Mouse (Mus musculus) activated CD4-positive, CD25-positive, alpha-beta regulatory T cell, adult 4 months (primary cell): ENCODE results near the gene Uox. TPM values are rescaled to one million over a fixed set of nuclear protein-coding genes. Genes with fewer than 3 reads are reported as not detected.

Experiments used
- ATAC-seq: one replicate; pipeline ENCODE4 v1.8.0; 2017
- polyA plus RNA-seq, 2 experiments: library from polyadenylated mRNA; unstranded; fragments of 100-300 nt; shearing (Covaris generic); gene quantifications; one replicate each; pipeline ENCODE4 v1.2.1; 2017

Uox gene
- not detected for polyA plus RNA-seq

DNA sequence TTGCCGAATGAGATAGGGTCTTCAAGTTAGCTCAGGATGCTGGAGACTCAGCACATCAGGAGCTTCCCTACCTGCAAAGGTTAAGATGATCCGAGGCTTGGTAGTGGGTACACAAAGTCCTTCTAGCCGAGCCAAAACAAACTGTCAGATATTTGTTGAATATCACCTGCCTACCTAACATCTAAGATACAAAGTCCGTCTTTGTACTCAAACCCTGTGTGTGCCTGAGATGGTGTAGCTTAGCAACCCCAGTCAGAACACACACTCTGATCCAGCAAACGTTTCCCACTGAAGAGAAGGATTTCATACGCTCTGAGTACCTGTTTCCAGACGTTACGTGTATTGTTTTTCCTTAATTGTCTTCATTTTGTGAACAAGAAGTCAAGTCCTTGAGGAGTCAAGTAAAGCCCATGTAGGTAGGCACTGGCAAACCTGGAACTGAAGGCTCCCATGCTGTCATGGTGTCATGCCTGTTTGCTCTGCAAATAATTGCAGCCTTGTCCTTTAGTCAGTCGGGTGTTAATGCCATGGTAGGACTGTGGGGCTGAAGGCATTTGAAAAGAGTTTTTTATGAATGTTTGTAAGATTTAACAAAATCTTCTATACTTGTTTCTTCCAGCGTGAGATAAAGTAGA is at the start of gene Uox:
Gene Uox, plus strand, starts transcription at position 279 of the 635 bp plus-strand sequence.
- ATAC-seq = no peak

DNA sequence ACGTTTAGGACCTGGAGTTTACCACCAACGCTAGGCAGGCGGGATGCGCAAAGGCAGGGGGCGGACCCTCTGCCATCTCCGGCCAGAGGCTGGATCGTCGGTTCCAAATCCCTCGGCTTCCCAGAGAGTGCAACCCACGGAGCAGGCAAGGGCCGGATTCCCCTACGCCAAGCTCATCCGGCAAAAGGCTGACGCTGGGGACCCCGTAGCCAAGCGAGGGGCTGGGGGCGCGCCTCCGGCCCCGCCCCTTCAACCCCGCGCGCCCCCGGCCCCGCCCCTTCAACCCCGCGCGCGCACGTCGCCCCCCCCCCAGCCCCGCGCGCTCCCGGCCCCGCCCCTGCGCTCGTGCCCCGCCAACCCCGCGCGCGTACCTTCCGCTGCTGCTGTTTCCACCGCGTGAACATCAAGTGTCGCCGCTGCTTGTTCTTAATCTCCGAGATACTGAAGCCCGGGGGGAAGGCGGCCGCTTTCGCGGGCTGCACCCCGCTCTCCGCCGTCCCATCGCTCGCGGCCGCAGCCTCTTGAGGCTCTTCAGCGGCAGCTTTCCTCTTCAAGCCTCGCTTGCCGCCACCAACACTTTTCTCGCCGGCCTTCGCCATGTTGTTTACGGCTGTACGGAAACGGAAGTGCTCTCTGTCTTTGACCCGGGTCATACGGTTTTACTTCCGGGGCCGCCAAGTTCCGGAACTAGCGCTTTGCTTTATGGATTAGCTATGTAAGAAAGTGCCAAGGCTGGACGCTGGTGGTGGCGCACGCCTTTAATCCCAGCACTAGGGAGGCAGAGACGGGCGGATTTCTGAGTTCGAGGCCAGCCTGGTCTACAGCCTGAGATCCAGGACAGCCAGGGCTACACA is 49.2 kb upstream of the Uox start, which contains the start of gene Rpf1:
Gene Rpf1, minus strand, starts transcription at position 632 of the 854 bp plus-strand sequence.
- ATAC-seq = peak; percentile 96

DNA sequence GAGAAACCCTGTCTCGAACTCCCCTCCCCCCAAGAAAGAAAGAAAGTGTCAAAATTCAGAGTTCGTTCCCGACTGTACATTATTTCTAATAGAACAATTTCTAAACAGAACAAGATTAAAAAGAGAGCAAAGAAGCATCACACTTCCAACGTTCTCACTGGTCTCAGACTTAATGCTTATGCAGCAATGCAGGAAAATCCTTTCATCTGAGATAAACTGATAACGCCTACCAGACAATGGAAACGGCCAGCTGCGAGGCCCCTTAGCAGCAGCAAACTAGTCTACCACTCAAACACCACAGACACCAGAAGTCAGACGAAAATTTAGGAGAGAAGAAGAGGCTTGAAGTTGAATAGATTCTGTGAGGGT is 48.6 kb upstream of the Uox start:
- no peak for ATAC-seq

DNA sequence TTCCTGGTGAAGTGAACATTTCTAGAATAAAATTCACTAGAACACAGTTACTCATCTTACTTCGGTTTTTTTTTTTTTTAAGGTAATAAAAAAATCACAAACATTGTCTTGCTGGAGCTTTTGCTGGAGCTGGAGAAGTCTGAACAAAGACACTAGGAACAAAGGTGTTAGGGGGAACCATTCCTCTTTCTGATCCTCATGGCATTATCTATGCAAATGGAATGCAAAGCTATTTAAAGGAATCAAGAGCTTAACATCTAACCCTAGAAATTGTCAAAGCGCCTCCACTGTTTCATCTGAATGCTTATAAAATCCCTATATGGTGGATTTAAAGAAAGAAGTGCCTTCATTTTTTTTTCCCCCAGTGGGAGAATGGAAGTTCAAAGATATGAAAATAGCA is 41.9 kb upstream of the Uox start:
- ATAC-seq = no peak

DNA sequence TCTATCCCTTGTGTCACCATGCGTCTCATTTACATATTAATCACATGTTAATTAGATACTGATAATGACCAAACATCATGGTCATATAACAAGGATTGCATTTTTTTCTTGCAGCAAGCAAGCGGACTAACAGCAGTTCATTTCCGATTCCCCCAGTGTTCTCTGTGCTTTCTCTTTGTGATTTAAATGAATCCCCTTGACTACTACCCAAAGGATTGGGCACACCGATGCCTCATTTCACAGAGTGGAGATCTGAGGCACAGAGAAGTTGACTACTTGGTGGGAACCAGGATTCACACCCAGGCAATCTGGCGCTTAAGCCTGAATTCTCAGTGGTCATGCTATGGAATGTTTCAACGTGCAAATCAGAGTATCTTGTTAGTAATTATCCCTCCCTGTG is 35.2 kb upstream of the Uox start:
- no peak for ATAC-seq

DNA sequence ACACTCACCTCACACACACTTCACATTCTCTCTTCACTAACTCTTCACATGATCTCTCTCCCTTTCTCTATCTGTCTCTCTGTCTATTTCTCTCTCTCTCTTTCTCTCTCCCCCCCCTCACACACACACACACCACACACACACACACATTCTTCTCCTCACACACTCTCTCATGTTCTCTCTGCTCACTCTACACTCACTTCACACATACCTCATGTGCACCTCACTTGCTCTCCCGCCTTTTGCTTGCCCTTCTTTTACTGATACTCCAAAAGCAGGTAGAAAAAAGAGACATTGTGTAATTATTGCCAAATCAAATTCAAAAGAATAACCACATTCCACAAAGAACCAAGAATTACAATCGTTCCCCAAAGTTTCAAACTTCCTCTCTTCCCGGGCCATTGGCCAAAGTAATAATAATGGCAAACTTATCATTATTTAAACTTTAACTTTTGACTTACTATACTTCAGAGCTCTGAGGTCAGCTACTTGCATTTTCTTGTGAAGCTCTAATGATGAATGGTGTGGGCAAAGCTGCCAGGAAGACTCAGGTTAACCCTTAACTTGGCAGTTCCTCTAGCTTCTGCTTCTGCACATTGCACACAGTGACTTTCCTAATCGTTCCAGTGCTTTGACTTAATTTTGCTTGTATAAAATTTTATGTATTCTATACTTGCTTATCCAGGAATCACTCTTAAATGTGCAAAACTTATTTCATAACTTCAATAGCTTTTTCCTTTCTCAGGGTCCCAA is 29.5 kb upstream of the Uox start:
- no peak for ATAC-seq

DNA sequence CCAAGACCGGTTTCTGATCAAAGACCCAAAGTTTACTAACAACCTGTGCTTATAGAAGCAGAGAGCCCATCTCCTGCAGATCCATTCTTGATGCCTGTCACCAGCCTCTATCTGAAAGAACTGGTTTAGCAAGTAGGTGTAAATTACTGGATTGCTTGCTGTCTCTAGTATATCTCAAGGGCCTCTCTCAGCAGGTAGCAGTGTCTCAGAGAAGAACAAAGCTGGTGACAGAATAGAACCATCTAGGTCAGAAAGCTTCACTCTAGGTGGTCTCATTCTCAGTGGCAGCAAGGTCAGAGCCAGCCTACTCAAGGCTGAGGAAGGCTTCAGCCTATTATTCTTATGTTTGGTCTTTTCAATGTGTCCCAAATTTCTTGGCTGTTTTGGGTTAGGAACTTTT is 26.6 kb upstream of the Uox start:
- no peak for ATAC-seq

DNA sequence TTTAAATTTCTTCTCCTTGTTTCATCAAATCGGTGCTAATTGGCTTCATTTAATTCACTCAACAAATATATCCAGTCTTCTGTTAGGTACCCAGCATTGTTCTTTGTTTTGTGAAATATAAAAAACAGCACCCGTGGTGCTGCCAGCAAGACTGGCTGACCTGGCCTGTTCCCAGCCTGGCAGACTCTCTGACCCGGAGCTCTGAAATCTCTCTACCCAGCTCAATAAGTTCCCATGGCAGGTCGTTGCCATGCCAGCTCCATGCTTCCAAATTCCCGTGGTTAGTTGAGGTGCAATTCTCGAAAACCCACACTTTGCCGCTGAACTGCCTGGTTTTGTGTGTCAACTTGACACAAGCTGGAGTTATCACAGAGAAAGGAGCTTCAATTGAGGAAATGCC is 15.4 kb upstream of the Uox start:
- ATAC-seq = no peak

DNA sequence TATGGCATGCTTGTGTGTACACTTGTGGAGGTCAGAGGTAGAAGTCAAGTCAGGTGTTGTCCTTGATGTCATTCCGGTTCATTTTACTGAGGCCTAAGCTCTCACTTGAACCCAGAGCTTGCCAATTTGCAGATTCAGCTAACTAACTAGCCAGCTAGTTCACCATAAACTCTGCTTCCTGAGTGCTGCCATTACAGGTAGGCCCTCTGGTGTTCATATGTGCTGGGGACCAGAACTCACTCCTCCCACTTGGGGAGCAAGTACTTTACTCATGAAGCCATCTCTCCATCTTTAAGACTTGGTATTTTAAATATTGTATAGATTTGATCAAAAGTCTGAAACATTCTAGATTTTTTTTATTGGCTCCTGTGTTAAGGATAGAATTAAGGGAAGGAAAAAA is 13.7 kb upstream of the Uox start:
- no peak for ATAC-seq

DNA sequence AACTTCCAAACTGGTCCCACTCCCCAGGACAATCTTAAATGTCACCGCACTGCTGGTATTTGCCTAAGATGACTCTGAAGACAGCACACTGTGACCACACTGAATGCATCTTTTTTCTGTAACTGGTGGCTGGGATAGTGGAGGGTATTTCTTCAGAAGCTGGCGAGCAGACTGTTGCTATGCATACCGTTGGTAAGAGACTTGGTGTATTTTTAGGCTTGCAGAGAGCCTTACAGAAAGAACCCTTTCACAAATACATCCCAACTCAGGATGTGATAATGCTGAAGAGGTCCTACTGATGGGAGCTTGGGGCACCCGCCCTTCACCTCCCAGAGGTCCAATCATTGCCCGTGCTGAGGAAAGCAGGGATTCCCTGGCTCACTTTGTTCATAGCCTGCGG is 12.7 kb upstream of the Uox start:
- no peak for ATAC-seq

DNA sequence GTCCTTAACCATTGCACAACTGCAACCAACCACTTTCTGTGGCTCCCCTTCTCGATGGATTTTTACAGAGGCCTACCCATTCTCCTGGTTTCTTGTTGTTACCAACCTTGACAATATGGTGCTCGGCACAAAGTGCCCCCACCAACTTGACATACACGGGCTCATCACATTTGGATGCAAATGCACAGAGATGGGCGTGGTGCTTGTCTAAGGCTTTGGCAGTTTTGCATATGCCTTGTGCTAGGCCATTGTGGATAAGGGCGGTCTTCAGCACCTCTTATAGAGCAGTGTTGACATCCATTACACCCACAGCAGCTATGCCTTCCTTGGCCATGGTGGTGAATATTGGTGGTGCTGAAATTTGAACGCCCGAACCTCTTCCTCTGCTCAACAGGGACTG is 7.3 kb upstream of the Uox start:
- ATAC-seq = no peak

DNA sequence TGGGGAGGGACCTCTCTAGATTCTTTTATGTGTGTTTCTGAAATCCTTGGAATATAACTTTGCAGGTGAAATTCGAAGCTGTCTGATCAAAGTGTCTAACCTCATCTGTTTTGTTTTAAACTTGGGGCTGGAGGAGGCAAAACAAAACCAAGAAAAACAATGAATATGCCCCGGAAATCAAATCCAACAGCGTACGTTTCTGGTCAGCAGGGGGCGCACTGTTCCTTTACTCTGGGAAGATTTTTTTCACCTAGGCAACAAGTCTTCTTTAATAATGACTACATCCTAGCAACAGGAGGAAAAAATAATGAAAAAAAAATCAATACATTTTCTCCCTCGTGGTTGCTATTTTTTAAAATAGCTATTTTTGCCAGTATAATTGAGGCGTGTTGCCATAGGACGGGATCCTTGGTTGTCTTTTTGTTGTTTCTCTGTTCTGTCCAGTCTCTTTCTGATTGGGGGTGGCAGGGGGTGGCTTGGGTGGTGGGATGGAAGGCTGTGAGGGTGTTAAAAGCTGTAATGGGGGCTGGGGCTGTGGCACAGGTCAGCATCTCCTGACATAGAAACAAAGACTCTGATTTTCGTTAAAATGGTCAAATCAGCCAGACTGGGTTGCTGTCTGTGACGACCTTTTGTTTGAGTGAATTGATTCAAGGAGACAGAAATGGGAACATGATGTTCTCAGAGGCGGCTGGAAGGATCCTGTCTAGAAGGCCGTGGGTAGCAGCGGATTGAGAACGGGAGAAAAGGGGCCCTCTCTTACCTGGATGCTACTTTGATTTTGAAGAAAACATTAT is 5.8 kb upstream of the Uox start:
- ATAC-seq = peak; percentile 66

DNA sequence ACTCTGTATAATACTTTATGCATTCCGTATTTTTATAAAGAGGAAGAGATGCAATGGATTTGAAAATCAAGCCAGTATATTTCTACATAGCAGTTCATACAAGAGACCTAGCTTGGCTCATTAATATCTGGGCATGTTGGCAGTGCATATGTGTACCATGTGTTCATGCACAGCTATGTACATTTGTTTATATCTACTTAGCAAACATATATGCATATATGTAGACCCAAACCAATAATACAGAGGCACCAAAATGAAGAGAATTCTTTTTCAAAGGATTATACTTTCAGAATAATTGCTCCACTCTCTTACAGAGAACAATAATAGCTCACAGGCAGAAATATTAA is 5.2 kb upstream of the Uox start:
- no peak for ATAC-seq

DNA sequence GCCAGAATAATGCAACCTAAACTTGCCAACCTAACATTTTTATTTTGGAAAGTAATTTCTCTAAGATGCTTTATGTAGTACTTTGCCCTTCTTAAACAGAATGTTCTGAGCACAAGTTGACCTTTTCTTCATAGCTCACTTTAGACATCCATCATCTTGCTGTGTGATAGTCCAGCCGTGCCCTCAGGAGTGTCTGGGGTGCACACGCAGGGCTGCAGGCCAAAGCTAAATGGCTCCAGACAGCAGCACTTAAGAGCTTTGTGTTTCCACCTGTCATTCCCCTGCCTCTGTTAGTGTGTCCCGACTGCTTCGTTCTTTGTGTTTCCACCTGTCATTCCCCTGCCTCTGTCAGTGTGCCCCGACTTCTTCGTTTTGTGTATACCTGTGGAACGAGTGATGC is 2.9 kb upstream of the Uox start:
- no peak for ATAC-seq

DNA sequence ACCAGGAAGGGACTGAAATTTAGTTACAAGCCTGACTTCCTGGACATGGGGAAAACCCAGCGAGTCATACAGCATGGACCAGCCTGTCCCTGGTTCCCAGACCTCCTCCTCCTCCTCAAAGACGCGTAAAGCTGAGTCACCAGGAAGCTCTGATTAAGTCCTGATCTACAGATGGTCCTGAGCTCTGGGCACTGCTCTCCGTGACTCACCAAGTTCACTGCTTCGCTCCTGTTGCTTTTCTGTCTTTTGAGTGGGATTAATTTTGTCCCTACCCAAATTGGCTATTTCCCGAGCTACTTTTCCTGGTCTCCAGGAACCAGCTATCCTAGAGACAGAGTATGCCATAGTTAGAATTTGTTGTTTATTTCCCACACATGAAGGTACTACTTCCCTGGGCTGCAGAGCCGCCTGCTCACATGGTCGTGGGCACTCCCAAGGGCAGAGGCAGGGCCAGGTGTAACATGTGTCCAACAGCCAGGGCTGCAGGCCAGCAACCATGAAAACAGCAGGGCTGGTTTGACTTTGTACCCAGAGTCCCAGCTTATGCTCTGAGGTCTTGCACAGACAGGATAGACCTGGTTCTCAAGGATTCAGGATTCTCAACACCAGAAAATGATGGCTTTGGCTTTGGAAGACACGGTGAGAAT is 2.2 kb upstream of the Uox start:
- ATAC-seq = no peak

DNA sequence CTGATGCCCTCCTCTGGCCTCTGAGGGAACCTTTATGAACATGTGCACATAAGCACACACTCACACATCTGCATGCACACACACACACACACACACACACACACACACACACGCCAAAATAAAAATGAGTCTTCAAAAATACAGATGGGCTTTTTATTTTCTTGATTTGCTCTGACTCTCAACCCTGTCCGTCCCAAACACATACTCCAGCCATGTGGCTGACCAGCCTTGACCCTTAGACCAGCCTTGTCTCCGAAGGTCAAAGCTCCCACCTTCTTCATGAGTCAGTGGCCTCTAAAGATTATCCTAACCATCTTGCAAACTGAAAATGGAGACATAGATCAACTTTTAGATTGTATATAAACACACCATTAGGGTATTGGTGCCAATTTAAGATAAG is 632 bp upstream of the Uox start:
- ATAC-seq = no peak

DNA sequence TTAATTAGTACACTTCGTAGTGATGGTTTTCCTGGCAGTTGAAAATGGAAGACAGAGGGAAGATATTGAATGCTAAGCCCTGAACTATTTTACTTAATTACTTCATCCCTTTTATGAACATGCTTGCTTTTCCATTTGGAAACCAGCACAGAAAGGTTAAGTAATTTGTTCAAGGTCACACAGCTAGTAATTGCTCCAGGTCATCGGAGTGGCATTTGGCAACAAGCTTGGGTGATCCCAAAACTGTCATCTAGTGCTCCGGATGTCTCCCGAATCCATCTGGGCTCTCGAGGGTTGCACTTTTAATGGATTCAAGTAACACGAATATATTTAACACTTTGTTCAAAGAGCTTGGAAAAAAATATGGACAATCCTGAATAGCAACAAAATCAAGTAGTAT is 713 bp downstream of the Uox start:
- ATAC-seq = no peak

DNA sequence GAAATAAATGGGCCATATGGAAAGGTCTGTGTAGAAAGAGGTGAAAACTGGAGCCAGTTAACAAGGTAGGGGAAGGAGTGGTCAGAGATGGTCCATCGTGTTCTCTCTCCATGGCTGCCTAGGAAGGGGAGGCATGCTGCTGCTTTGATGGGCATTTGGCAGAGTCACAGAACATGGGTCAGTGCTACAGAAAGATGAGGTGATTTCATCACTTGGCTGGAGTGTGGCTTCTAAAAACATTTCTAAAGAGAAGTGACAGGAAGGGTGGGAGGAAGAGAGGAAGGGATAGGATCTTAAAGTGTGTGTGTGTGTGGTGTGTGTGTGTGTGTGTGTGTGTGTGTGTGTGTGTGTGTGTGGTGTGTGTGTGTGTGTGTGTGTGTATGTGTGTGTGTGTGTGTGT is 1.1 kb downstream of the Uox start:
- no peak for ATAC-seq

DNA sequence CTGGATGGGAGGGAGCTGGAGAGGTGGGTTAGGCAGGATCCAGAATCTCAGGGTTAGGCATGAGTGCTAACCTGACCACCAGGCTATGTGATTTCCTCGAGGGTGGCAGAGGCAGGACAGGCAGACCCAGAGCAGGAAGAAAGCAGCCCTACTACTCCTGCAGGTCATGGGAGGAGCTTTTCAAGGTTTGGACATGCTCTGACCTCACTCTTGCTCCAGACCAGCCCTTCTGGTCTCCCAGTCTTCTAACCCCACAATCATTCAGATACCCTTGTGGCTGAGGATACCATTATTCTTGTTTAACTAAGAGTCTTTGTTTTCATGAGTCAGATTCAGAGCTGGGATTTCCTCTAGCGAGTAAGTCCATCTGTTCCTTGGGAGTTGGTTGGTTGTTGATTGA is 7.4 kb downstream of the Uox start:
- no peak for ATAC-seq

DNA sequence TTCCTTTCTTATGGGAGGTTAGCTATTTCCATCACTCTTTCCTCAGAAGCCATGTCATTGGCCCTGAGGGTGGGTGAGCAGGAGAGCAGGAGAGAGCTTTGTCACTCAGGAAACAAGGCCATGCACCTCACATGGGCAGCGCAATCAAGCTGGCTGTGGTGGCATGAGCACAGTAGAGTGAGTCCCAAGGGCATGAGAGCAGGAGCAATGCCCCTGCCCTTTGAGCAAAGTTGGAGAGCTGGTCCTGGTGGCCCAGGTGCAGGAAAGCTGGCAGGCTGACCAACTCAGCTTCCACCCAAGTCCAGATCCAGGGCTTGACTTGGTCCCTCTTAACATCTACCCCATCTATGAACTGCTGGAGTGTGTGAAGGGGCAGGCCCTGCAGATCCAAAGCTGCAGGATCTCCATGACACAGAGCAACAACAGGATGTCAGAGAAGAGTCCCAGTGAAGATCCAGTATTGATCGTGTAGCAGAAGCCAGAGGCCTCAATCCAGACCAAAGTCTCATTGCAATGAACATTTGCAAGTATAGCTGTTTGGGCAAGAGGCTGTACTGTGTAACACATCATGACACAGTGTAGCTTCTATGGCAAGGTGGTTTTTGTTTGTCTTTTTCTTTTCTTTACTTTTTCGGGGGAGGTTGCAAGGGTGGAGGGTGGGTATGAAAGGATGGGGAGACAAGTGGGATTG is 10.0 kb downstream of the Uox start:
- ATAC-seq = no peak

DNA sequence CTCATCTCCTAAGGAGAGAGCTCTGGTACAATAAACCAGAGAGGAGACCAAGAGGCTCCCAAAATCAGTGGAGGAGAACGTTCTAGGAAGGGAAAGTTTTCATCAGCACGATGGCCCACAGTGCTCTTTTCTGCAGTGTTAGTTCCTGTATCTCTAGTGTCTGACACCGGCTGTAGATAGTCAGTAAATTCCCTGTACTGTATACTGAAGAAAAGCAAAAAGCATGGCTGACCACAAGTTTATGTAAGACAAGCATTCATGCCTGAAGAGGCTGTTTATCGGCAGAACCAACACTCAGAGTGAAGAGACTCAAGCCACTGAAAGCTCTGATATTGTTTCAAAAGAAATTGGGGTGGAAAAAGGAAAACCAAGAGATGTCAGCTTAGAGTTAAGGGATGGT is 13.3 kb downstream of the Uox start:
- no peak for ATAC-seq

DNA sequence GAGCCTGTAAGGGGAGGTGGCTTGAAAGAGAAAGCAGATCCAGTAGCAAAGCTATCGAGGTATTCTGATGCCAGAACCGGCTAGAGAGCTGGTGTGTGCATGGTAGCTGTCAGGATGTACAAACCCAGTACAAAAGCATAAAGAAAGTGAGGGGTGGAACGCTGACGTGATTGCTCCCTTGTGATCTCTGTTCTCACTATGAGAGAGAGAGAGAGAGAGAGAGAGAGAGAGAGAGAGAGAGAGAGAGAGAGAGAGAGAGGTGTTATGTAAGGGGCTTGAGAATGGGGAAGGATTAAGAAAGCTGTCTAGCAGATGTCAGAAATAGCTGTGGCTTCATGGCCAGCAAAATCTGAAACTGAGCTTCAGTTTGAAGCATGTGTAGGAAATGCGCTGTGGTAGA is 13.7 kb downstream of the Uox start:
- peak; percentile 57 for ATAC-seq
